Mouse (Mus musculus): ENCODE measurements around the gene Acsm5. TPM values are rescaled to one million over a fixed set of nuclear protein-coding genes. Genes with fewer than 3 reads are reported as not detected.
"Not testable (repeated sequence)": the region's sequence is repeated elsewhere in the genome, so short reads cannot be mapped to it uniquely, and the experiment has no call there.

Acsm5 gene
- polyA plus RNA-seq, 1 experiment from 2014 or later = not detected

DNA sequence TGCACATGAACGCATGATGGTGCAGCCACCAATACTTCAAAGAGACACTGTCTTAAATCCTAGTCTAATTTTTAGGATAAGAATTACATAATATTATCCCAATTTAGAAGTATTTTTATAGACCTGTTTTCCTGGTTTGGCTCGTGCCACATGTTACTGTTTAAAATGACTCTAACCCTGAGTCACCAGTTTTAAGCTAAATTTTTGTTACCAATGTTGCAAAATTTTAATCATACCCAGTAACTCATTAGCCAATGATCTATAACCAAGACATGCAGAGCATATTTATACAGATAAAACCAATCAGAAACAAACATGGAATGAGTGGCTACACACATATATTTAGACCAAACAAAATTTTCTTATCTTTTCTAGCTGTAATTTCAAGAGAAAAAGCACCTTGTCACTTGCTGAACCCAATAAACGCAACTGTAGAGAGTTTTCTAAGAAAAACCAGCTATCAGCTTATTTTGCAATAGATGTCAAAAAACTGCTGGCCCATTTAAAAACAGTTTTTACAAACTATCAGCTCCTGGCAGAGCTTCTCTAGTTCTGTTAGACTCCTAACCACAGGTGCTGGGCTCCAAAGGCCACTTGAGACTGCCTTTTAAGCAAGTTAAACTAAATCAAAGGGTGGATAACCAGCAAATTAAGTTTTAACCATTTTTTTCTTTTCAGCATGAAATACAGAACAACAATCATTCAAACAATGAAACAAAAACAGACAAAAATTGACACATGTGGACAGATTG is 31.4 kb downstream of the Acsm5 start:
- H3K27ac ChIP-seq = no peak overlapping the region
- WGBS = 82% methylated on average over 3 of the region's 3 CpGs
- no peak overlapping the region for H3K4me3 ChIP-seq
- no peaks in the 10 kb centered on the region for H3K36me3 ChIP-seq
- H3K27me3 ChIP-seq = no peaks in the 10 kb centered on the region
- no peak overlapping the region for H3K4me2 ChIP-seq
- no peak for ATAC-seq (ENCODE audit: insufficient number of reproducible peaks, insufficient read depth, low FRiP score, low TSS enrichment, low read depth)
- no peaks in the 10 kb centered on the region for H3K4me1 ChIP-seq
- H3K9ac ChIP-seq = no peak overlapping the region
- no peaks in the 10 kb centered on the region for H3K9me3 ChIP-seq

DNA sequence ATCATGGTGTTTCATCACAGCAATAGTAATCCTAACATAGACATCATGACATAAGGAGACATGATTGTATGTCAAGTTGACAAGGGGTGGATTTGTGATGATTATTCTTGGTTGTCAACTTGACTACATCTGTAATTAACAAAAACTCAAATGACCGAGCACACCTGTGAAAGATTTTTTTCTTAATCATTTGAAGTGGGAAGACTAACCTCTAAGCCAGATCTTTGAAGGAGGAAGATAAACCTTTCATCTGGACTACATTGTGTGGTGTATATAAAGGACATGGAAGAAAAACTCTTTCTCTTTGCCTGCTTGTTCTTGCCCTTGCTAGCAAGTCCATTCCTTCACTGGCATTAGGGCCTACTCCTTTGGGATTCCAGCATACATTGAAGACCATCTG is 34.8 kb downstream of the Acsm5 start, which contains the start of gene Acsm2:
Acsm2 (plus strand) TSS at position 301 of the 400 bp plus-strand sequence.
- no peak within 1 kb of the TSS for H3K9ac ChIP-seq
- WGBS = 73% methylated on average over 1 of the region's 1 CpGs
- H3K9me3 ChIP-seq = no peaks in the 10 kb centered on the region
- H3K4me2 ChIP-seq = no peak within 1 kb of the TSS
- no peak within 1 kb of the TSS for H3K4me3 ChIP-seq
- no peak within 1 kb of the TSS for H3K27ac ChIP-seq
- ATAC-seq (ENCODE audit: insufficient number of reproducible peaks, insufficient read depth, low FRiP score, low TSS enrichment, low read depth) = no peak
- no peaks in the 10 kb centered on the region for H3K4me1 ChIP-seq
- H3K27me3 ChIP-seq = no peaks in the 10 kb centered on the region
- H3K36me3 ChIP-seq = no peaks in the 10 kb centered on the region

DNA sequence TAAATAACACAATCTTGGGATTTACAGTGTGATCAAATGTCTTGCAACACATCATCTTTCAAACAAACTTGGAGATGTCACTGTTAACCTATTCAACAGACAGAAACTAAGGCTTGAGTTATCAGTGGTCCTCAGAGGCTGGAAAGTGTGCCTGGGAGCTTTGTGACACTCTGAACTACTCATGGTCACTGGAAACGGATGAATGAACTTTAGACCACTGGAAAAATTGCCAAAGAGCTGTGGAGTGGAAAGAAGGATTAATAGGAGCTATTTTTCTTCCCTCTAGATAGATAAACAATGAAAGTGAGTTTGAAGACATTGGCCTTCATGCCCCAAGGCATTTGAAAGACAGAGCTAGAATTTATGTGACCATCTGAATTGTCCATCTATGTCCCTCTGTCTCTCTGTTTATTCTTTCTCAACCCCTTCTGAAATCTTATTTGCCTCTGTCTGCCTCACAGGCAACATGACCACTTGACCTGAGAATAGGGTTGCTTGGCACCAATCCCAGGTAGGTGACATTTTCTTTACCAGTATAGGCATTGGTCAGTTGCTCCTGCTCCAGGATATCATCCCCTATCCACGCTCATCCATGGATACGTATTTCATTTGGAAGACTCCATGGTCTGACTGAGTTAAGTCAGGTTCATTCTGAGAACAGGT is 40.7 kb downstream of the Acsm5 start:
- no peaks in the 10 kb centered on the region for H3K4me1 ChIP-seq
- H3K9me3 ChIP-seq = no peaks in the 10 kb centered on the region
- 87% methylated on average over 3 of the region's 3 CpGs for WGBS
- H3K36me3 ChIP-seq = no peaks in the 10 kb centered on the region
- H3K4me2 ChIP-seq = no peak overlapping the region
- H3K9ac ChIP-seq = no peak overlapping the region
- no peaks in the 10 kb centered on the region for H3K27me3 ChIP-seq
- no peak overlapping the region for H3K4me3 ChIP-seq
- no peak for ATAC-seq (ENCODE audit: insufficient number of reproducible peaks, insufficient read depth, low FRiP score, low TSS enrichment, low read depth)
- no peak overlapping the region for H3K27ac ChIP-seq

DNA sequence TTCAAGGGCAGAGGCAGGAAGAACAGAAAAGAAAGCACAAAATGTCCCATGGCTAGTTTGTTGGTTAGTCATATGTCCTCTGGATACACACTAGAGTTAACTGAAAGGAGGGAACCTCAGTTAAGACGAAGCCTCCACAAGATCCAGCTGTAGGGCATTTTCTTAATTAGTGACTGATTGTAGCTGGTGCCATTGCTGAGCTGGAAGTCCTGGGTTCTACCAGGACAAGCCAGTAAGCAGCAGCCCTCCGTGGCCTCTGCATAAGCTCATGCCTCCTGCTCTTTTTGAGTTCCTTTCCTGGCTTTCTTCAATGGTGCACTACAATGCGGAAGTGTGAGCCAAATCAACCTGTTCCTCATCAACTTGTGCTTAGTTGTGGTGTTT is 41.2 kb downstream of the Acsm5 start:
- no peak overlapping the region for H3K4me2 ChIP-seq
- 72% methylated on average over 3 of the region's 3 CpGs for WGBS
- ATAC-seq (ENCODE audit: insufficient number of reproducible peaks, insufficient read depth, low FRiP score, low TSS enrichment, low read depth) = no peak
- H3K27ac ChIP-seq = no peak overlapping the region
- no peaks in the 10 kb centered on the region for H3K4me1 ChIP-seq
- no peaks in the 10 kb centered on the region for H3K9me3 ChIP-seq
- H3K36me3 ChIP-seq = no peaks in the 10 kb centered on the region
- H3K4me3 ChIP-seq = no peak overlapping the region
- no peaks in the 10 kb centered on the region for H3K27me3 ChIP-seq
- H3K9ac ChIP-seq = no peak overlapping the region

DNA sequence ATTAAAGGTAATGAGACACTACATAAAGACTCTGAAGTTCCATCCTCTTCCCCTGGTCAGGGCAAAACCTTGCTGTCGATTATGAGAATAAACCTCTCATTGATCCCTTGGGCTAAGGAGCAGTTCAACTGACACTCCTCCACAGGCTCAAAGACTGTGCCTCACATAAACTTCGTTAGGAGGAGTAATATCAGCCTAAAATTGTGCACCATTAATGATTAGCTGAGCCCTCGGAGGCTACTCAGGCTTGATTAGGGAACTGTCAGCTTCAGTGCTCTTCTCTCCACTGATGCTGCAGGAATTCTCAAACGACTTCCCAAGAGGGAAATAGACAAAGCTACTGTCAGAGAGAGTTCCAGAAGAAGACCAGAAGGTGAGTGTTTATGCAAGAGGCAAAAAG is 42.2 kb downstream of the Acsm5 start:
- no peaks in the 10 kb centered on the region for H3K27me3 ChIP-seq
- no peaks in the 10 kb centered on the region for H3K4me1 ChIP-seq
- no peak overlapping the region for H3K4me3 ChIP-seq
- ATAC-seq (ENCODE audit: insufficient number of reproducible peaks, insufficient read depth, low FRiP score, low TSS enrichment, low read depth) = no peak
- no peaks in the 10 kb centered on the region for H3K36me3 ChIP-seq
- H3K4me2 ChIP-seq = no peak overlapping the region
- 49% methylated on average over 4 of the region's 4 CpGs for WGBS
- H3K27ac ChIP-seq = no peak overlapping the region
- no peak overlapping the region for H3K9ac ChIP-seq
- H3K9me3 ChIP-seq = no peaks in the 10 kb centered on the region

DNA sequence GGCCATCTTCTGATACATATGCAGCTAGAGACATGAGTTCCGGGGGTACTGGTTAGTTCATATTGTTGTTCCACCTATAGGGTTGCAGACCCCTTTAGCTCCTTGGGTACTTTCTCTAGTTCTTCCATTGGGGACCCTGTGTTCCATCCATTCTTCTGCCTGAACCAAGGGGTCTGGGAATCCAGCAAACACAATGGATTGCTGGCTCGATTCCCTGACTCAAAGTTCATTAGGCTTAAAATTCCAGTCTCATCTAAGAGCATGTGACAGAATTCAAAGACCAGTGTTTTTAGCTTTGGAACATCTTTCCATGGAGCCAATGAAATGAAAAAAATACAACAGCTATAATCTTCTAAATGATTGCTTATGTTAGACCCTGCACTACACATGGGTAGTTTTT is 43.2 kb downstream of the Acsm5 start:
- not testable (repeated sequence) for H3K27me3 ChIP-seq; H3K9ac ChIP-seq; H3K4me1 ChIP-seq; H3K27ac ChIP-seq; H3K4me3 ChIP-seq; H3K36me3 ChIP-seq; ATAC-seq (ENCODE audit: insufficient number of reproducible peaks, insufficient read depth, low FRiP score, low TSS enrichment, low read depth); H3K9me3 ChIP-seq; H3K4me2 ChIP-seq
- 88% methylated on average over 2 of the region's 2 CpGs for WGBS

DNA sequence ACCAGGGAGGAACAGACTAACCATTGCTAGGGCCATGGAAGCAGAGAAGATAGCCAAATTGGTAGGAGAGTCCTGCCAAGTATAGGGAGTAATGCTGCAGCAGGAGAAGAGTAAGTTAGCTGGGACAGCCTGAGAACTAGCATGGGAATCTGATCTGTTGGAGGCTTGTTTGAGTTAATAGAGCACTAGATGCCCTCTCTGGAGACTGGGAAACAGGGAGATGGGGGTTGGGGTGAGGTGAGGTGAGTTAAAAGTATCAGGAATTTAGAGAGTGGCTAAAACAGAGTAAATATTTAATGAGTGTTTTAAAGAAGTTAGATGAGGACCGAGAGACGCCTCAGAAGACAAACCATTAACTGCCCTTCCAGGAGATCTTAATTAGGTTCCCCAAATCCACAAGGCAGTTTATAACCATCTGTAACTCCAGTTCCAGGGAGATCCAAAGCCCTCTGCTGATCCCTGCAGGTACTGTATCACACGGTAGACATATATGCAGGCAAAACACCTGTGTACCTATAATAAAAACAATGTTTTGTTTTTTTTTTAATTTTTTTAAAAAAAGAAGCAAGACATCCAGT is 75.4 kb downstream of the Acsm5 start:
- Histone ChIP-seq H3K4me3 (no peak overlapping the region), H3K27ac (no peak overlapping the region), H3K9ac (no peak overlapping the region), H3K9me3 (no peaks in the 10 kb centered on the region), H3K4me2 (no peak overlapping the region), H3K4me1 (no peaks in the 10 kb centered on the region), H3K27me3 (no peaks in the 10 kb centered on the region), H3K36me3 (no peaks in the 10 kb centered on the region)
- 81% methylated on average over 3 of the region's 3 CpGs for WGBS
- ATAC-seq (ENCODE audit: insufficient number of reproducible peaks, insufficient read depth, low FRiP score, low TSS enrichment, low read depth) = no peak

Other genes with a start within 250 kb of the Acsm5 start
- gene Gp2, start 60.2 kb upstream of the Acsm5 start, polyA plus RNA-seq (2015; fragmentation: Nextera tagmentation; extraction: Ambion mirVana) = not detected in 2 replicates
- gene Umod, start 40.2 kb upstream of the Acsm5 start, polyA plus RNA-seq (2015; fragmentation: Nextera tagmentation; extraction: Ambion mirVana) = not detected in 2 replicates
- gene Pdilt, start 4.0 kb downstream of the Acsm5 start, polyA plus RNA-seq (2015; fragmentation: Nextera tagmentation; extraction: Ambion mirVana) = not detected in 2 replicates
- gene Acsm2, start 34.9 kb downstream of the Acsm5 start, polyA plus RNA-seq (2015; fragmentation: Nextera tagmentation; extraction: Ambion mirVana) = not detected in 2 replicates
- 0.96 TPM in 1 of 2 replicates, not detected in the other for gene Acsm1, start 87.6 kb downstream of the Acsm5 start, polyA plus RNA-seq (2015; fragmentation: Nextera tagmentation; extraction: Ambion mirVana)
- gene Acsm4, start 170.6 kb downstream of the Acsm5 start, polyA plus RNA-seq (2015; fragmentation: Nextera tagmentation; extraction: Ambion mirVana) = 3.1 and 10.5 TPM in 2 replicates
- gene Thumpd1, start 201.3 kb downstream of the Acsm5 start, polyA plus RNA-seq (2015; fragmentation: Nextera tagmentation; extraction: Ambion mirVana) = 78.2 and 83.5 TPM in 2 replicates
- 0.18 and 0.32 TPM in 2 replicates for gene Acsm3, start 241.5 kb downstream of the Acsm5 start, polyA plus RNA-seq (2015; fragmentation: Nextera tagmentation; extraction: Ambion mirVana)

Measured in embryonic facial prominence, embryonic 13.5 days (tissue).